Mouse (Mus musculus): ENCODE results near the gene Gpatch2l. TPM values are rescaled to one million over a fixed set of nuclear protein-coding genes. Genes with fewer than 3 reads are reported as not detected.

Gpatch2l gene
- polyA plus RNA-seq, 1 experiment: 10.7 TPM

DNA sequence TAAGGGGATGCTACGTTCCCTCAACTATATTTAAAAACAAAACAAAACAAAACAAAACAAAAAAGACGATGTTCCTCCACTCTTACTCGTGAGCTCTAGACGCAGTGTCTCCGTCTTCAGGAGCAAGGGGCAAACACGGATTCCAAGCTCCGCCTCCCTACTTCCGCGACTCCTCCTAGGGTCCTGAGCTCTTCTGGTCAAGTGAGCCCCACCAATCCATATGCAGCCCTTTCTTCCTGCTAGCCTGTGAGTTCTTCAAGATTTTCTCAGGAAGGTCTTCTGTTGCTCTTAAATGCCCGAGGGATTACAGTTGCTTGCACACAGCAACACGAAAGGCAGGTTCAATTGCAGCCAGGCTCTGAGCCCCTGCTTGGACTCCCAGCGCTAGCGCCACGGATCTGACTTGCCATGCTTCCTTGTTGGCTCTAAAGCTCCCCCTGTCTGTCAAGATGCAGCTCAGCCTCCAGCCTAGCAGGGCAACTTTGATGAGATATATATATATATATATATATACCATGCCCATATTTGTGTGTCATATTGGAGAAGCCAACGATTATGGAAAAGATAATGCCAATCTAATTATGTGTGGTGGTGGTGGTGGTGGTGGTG lies 64.1 kb downstream of the Gpatch2l start:
- WGBS: 39% methylated on average over 15 of the region's 15 CpGs
- H3K36me3 ChIP-seq (ENCODE audit: control insufficient read depth, insufficient read depth, low read length): no peaks in the 10 kb centered on the region
- H3K27me3 ChIP-seq (ENCODE audit: control insufficient read depth, insufficient read depth, low read length): no peaks in the 10 kb centered on the region
- H3K4me1 ChIP-seq (ENCODE audit: control insufficient read depth, insufficient read depth, insufficient read length): no peaks in the 10 kb centered on the region
- TF ChIP-seq CTCF (IDR thresholded peaks at IDR 0.05; ENCODE audit: extremely low read depth, insufficient read depth, insufficient read length, insufficient replicate concordance): peak; percentile 27; the same call in 1 of the 2 replicates
- TF ChIP-seq POLR2A (IDR thresholded peaks at IDR 0.05; ENCODE audit: low read depth, low read length): no peak
- no peak overlapping the region for H3K27ac ChIP-seq (ENCODE audit: insufficient read depth, low read length)
- H3K4me3 ChIP-seq (ENCODE audit: extremely low read depth, insufficient read depth, insufficient read length): peak overlapping the region; percentile 47
- DNase-seq (ENCODE audit: low read depth in 1 of 2, low spot score in 2 of 2): peak; percentile 8 to 24

DNA sequence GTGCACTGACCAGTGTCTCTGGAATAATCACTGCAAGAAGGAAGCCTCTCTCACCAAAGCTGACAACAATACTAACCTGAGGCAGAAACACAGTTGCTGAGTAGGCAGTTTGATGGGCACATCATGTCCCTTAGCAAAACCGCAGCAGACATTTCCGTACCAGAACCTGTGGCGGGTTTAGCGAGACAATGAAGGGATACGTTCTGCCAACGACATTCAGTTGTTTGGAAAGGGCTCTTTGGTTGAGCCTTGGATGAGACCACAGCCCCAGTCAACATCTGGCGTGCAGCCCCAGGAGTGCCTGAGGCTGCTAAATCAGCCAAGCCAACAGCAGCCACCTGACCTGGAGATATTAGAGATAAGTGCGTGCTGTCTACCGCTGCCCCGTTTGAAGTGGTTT lies 67.8 kb downstream of the Gpatch2l start:
- Histone ChIP-seq H3K36me3 (ENCODE audit: control insufficient read depth, insufficient read depth, low read length) (no peaks in the 10 kb centered on the region), H3K27me3 (ENCODE audit: control insufficient read depth, insufficient read depth, low read length) (no peaks in the 10 kb centered on the region), H3K4me1 (ENCODE audit: control insufficient read depth, insufficient read depth, insufficient read length) (no peaks in the 10 kb centered on the region), H3K27ac (ENCODE audit: insufficient read depth, low read length) (no peak overlapping the region), H3K4me3 (ENCODE audit: extremely low read depth, insufficient read depth, insufficient read length) (no peak overlapping the region)
- WGBS: 50% methylated on average over 10 of the region's 10 CpGs
- TF ChIP-seq POLR2A (IDR thresholded peaks at IDR 0.05; ENCODE audit: low read depth, low read length): no peak
- TF ChIP-seq CTCF (IDR thresholded peaks at IDR 0.05; ENCODE audit: extremely low read depth, insufficient read depth, insufficient read length, insufficient replicate concordance): no peak
- DNase-seq (ENCODE audit: low read depth in 1 of 2, low spot score in 2 of 2): no peak

DNA sequence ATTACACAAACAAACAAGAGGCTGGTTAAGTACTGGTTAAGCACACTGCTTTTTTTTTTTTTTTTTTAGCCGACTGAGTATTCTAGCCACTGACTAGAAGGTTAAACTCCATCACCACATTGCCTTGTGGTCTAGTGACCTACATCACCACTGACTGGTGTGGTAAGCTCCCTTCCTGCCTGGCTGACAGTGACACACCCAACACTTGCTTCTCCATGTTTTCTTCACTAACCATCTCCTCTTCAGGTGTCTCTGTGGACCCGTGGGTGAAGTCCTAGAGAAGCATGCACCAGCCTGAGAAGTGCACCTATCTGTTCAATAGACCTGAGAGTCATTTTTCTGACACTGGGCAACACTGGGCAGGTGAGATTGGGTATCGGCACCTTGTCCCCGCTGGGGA lies 68.2 kb downstream of the Gpatch2l start:
- Histone ChIP-seq H3K27ac (ENCODE audit: insufficient read depth, low read length) (no peak overlapping the region), H3K4me1 (ENCODE audit: control insufficient read depth, insufficient read depth, insufficient read length) (no peaks in the 10 kb centered on the region), H3K27me3 (ENCODE audit: control insufficient read depth, insufficient read depth, low read length) (no peaks in the 10 kb centered on the region), H3K4me3 (ENCODE audit: extremely low read depth, insufficient read depth, insufficient read length) (no peak overlapping the region), H3K36me3 (ENCODE audit: control insufficient read depth, insufficient read depth, low read length) (no peaks in the 10 kb centered on the region)
- no peak for DNase-seq (ENCODE audit: low read depth in 1 of 2, low spot score in 2 of 2)
- 42% methylated on average over 4 of the region's 4 CpGs for WGBS
- no peak for TF ChIP-seq POLR2A (IDR thresholded peaks at IDR 0.05; ENCODE audit: low read depth, low read length)

DNA sequence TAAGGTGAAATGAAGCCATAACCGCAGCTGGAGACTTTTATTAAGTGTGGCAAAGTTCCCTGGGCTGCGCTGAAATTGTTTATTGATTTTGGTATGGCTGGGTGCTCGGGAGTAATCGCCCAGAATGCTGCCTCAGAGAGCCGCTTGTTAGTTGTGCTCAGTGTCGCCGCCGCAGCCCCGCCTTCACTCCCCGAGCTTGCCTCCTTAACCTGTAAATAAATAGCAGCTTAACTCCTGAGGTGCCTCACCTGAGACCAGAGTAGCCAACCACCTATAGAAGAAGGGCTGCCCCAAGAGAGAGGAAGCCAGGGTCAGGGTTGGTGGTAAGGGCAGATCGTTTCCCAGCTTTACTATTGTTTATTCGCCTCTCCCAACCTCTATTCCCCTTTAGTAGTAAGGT lies 79.0 kb downstream of the Gpatch2l start:
- Histone ChIP-seq H3K4me3 (ENCODE audit: extremely low read depth, insufficient read depth, insufficient read length) (no peak overlapping the region), H3K36me3 (ENCODE audit: control insufficient read depth, insufficient read depth, low read length) (no peaks in the 10 kb centered on the region), H3K27me3 (ENCODE audit: control insufficient read depth, insufficient read depth, low read length) (no peaks in the 10 kb centered on the region), H3K4me1 (ENCODE audit: control insufficient read depth, insufficient read depth, insufficient read length) (no peaks in the 10 kb centered on the region), H3K27ac (ENCODE audit: insufficient read depth, low read length) (no peak overlapping the region)
- TF ChIP-seq POLR2A (IDR thresholded peaks at IDR 0.05; ENCODE audit: low read depth, low read length): no peak
- TF ChIP-seq CTCF (IDR thresholded peaks at IDR 0.05; ENCODE audit: extremely low read depth, insufficient read depth, insufficient read length, insufficient replicate concordance): no peak
- DNase-seq (ENCODE audit: low read depth in 1 of 2, low spot score in 2 of 2): no peak
- WGBS: 69% methylated on average over 12 of the region's 12 CpGs

DNA sequence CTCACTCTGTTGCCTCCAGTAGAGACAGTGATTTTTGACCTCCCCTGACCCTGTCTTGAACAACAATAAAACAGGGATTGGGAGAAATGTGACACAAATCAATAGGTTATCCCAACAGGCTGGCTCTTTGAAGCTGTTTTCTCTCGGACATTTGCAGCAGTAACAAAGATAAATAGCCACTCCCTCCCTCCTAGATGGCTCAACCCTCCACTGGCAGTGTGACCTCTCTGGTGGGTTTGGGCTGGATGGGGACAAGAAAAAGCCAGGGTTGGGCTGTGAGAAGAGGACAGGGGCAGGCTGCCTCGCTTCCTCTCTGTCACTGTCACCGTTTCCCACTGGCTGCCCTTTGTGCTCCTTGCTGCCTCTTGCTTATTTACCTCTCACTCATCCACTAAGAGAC lies 82.6 kb downstream of the Gpatch2l start:
- no peak for TF ChIP-seq CTCF (IDR thresholded peaks at IDR 0.05; ENCODE audit: extremely low read depth, insufficient read depth, insufficient read length, insufficient replicate concordance)
- TF ChIP-seq POLR2A (IDR thresholded peaks at IDR 0.05; ENCODE audit: low read depth, low read length): no peak
- 69% methylated on average over 3 of the region's 3 CpGs for WGBS
- Histone ChIP-seq H3K4me1 (ENCODE audit: control insufficient read depth, insufficient read depth, insufficient read length) (no peaks in the 10 kb centered on the region), H3K36me3 (ENCODE audit: control insufficient read depth, insufficient read depth, low read length) (no peaks in the 10 kb centered on the region), H3K4me3 (ENCODE audit: extremely low read depth, insufficient read depth, insufficient read length) (no peak overlapping the region), H3K27ac (ENCODE audit: insufficient read depth, low read length) (no peak overlapping the region), H3K27me3 (ENCODE audit: control insufficient read depth, insufficient read depth, low read length) (no peaks in the 10 kb centered on the region)
- no peak for DNase-seq (ENCODE audit: low read depth in 1 of 2, low spot score in 2 of 2)

DNA sequence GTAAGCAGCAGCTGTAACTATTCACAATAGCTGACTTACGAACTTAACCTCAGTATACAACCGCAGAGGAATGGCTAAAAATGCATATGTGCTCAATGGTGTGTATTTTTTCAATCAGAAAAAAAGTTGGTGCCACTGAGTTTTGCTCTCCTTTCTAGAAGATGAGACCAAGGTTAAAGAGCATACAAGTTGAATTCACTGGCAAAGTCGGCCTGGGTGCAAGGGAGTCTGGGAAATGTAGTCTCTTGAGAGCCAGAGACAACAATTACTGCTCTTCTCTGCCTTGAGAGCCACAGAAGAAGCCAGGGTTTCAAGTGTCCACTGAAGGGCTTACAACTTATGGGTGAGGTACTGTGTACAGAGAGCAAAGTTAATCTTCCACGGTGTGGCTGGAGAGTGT lies 88.2 kb downstream of the Gpatch2l start:
- Histone ChIP-seq H3K36me3 (ENCODE audit: control insufficient read depth, insufficient read depth, low read length) (no peaks in the 10 kb centered on the region), H3K4me1 (ENCODE audit: control insufficient read depth, insufficient read depth, insufficient read length) (no peaks in the 10 kb centered on the region), H3K4me3 (ENCODE audit: extremely low read depth, insufficient read depth, insufficient read length) (no peak overlapping the region), H3K27ac (ENCODE audit: insufficient read depth, low read length) (no peak overlapping the region), H3K27me3 (ENCODE audit: control insufficient read depth, insufficient read depth, low read length) (no peaks in the 10 kb centered on the region)
- DNase-seq (ENCODE audit: low read depth in 1 of 2, low spot score in 2 of 2): no peak
- TF ChIP-seq POLR2A (IDR thresholded peaks at IDR 0.05; ENCODE audit: low read depth, low read length) (no peak), CTCF (IDR thresholded peaks at IDR 0.05; ENCODE audit: extremely low read depth, insufficient read depth, insufficient read length, insufficient replicate concordance) (no peak)
- WGBS: 65% methylated on average over 4 of the region's 4 CpGs

DNA sequence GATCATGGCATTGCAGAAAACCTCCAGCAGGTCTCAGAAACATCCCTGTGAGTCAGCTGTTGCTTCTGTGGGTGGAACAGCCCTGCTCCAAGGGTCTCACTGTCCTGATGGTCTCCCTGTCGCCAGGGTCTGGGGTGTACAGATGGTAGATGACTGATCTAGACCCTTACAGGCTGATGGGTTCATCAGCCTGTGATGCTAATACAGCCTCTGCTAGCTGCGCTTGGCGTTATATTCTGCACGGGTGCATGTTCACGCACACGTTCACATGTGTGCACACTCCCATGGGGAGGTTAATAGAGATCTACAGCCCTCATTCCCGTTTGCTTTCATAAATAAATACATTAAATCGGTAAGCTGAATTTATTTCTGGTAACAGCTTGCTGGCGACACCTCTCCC lies 89.0 kb downstream of the Gpatch2l start:
- no peak for DNase-seq (ENCODE audit: low read depth in 1 of 2, low spot score in 2 of 2)
- Histone ChIP-seq H3K27me3 (ENCODE audit: control insufficient read depth, insufficient read depth, low read length) (no peaks in the 10 kb centered on the region), H3K4me3 (ENCODE audit: extremely low read depth, insufficient read depth, insufficient read length) (no peak overlapping the region), H3K27ac (ENCODE audit: insufficient read depth, low read length) (no peak overlapping the region), H3K36me3 (ENCODE audit: control insufficient read depth, insufficient read depth, low read length) (no peaks in the 10 kb centered on the region), H3K4me1 (ENCODE audit: control insufficient read depth, insufficient read depth, insufficient read length) (no peaks in the 10 kb centered on the region)
- TF ChIP-seq CTCF (IDR thresholded peaks at IDR 0.05; ENCODE audit: extremely low read depth, insufficient read depth, insufficient read length, insufficient replicate concordance) (no peak), POLR2A (IDR thresholded peaks at IDR 0.05; ENCODE audit: low read depth, low read length) (no peak)
- 92% methylated on average over 9 of the region's 9 CpGs for WGBS

All from spleen, adult 2 months (tissue).